26 mouse cellular contexts compared by ENCODE assay signal in the genomic region with DNA sequence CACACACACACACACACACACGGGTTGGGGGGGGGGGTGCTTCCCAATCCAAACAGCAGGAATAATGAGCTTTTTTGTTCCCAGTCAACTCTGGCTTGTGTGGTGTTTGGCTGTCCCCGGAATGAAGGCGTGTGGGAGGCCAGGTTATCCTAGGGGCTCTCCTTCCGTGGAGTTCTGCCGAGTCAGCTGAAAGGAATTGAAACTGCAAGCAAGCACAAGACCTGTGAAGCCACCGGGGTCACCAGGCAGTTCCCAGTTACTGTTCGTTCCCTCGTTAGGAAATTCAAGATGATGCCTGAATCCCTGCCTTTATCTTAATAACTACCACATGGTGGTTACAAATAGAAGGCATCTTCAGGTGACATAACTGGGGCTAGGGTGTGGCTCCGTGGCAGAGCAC. TPM values are rescaled to one million over a fixed set of nuclear protein-coding genes. Genes with fewer than 3 reads are reported as not detected.
DNase-seq lines count a peak whose midpoint lies in the region; ATAC-seq and TF ChIP-seq lines count a peak whose summit lies in the region.
"Had no signal": no experiment of that assay in that cellular context is flagged by ENCODE, and none has a peak within 500 bp of the region (broad histone marks: within the 10 kb centered on the region; RNA-seq: fewer than 3 reads in every experiment).

No protein-coding gene starts in this region.

- TF ChIP-seq RAD21 in MEL (IDR thresholded peaks at IDR 0.05; ENCODE audit: low read depth, low read length) = no peak

- peak; percentile 89 for DNase-seq in heart, adult 11 months
- DNase-seq in heart, adult 9 months (ENCODE audit: low spot score in 2 of 2) = no peak
- DNase-seq in layer of hippocampus, adult 2 months (ENCODE audit: low spot score in 2 of 2) = no peak
- DNase-seq in layer of hippocampus, adult 8-10 months (ENCODE audit: low spot score in 2 of 2) = no peak
- no peak for DNase-seq in MEL (ENCODE audit: low read depth, low spot score)
- DNase-seq in T-cell, adult 2 months (ENCODE audit: low spot score) = no peak
- DNase-seq: kidney, postnatal 14 days; layer of hippocampus, postnatal 36 days had no signal

- TF ChIP-seq CTCF in layer of hippocampus, adult 2 months (conservative IDR thresholded peaks at IDR 0.05) = no peak
- no peak for TF ChIP-seq CTCF in MEL (IDR thresholded peaks at IDR 0.05 in 2 of 3, conservative IDR thresholded peaks at IDR 0.05 in 1 of 3; ENCODE audit: control insufficient read depth in 1 of 3, insufficient read depth in 1 of 3, low read depth in 2 of 3, low read length in 3 of 3, poor library complexity in 1 of 3, severe bottlenecking in 1 of 3)
- TF ChIP-seq CTCF in intestine, postnatal 0 days (IDR thresholded peaks at IDR 0.05; ENCODE audit: low read depth) = no peak

- H3K27me3 ChIP-seq in MEL (ENCODE audit: control insufficient read depth in 1 of 2, insufficient read depth in 2 of 2, low read length in 2 of 2) = no peaks in the 10 kb centered on the region
- H3K27me3 ChIP-seq in intestine, postnatal 0 days (replicated peaks; ENCODE audit: control insufficient read depth, insufficient read depth, low read length) = peaks cover 4% of the 10 kb centered on the region; the same call in 1 of the 2 replicates

- TF ChIP-seq POLR2A in MEL (IDR thresholded peaks at IDR 0.05; ENCODE audit: control insufficient read depth in 1 of 2, insufficient read depth in 1 of 2, low read depth in 1 of 2, low read length in 2 of 2, poor library complexity in 1 of 2) = no peak

- peak overlapping the region; percentile 55; the same call in 1 of the 2 replicates for H3K4me2 ChIP-seq in intestine, postnatal 0 days (replicated peaks; ENCODE audit: low read depth)
- H3K4me2 ChIP-seq: heart, embryonic 11.5 days; midbrain, embryonic 12.5 days had no signal

- H3K9me3 ChIP-seq in MEL (replicated peaks; ENCODE audit: insufficient read depth, low read length) = no peaks in the 10 kb centered on the region
- no peaks in the 10 kb centered on the region for H3K9me3 ChIP-seq in intestine, postnatal 0 days (ENCODE audit: control insufficient read depth)
- H3K9me3 ChIP-seq: embryonic facial prominence, embryonic 13.5 days; forebrain, embryonic 10.5 days; hindbrain, embryonic 12.5 days; liver, embryonic 12.5 days; megakaryocyte, embryonic 14.5 days; midbrain, embryonic 12.5 days had no signal

- TF ChIP-seq EP300 in MEL (IDR thresholded peaks at IDR 0.05; ENCODE audit: low read depth in 1 of 2, low read length in 2 of 2) = no peak

- peak; percentile 33 for ATAC-seq in intestine, postnatal 0 days
- no peak for ATAC-seq in monocyte, adult 5-6 weeks (replicated peaks; ENCODE audit: insufficient number of reproducible peaks, low FRiP score, low TSS enrichment, poor library complexity, severe bottlenecking)
- ATAC-seq: liver, embryonic 12.5 days had no signal

- 38% methylated on average over 9 of the region's 9 CpGs for WGBS in intestine, postnatal 0 days

- H3K79me2 ChIP-seq in MEL (ENCODE audit: control insufficient read depth, insufficient read depth, low read length, poor library complexity) = no peaks in the 10 kb centered on the region; the same call in 1 of the 2 replicates

- H3K4me1 ChIP-seq in MEL (ENCODE audit: control insufficient read depth in 1 of 2, insufficient read depth in 2 of 2, low read length in 2 of 2) = peaks cover 6 to 17% of the 10 kb centered on the region in 2 experiments; a peak in 3 of 4 replicates
- H3K4me1 ChIP-seq in intestine, postnatal 0 days (replicated peaks; ENCODE audit: control insufficient read depth, insufficient read depth, low read length) = peaks cover 4% of the 10 kb centered on the region

- peak overlapping the region; percentile 51; the same call in 1 of the 2 replicates for H3K9ac ChIP-seq in MEL (ENCODE audit: control insufficient read depth, low read depth, low read length, poor library complexity, severe bottlenecking)
- no peak overlapping the region for H3K9ac ChIP-seq in intestine, postnatal 0 days (ENCODE audit: low read depth, low read length)
- H3K9ac ChIP-seq: embryonic facial prominence, embryonic 13.5 days; hindbrain, embryonic 12.5 days; liver, embryonic 12.5 days; liver, postnatal 0 days; midbrain, embryonic 12.5 days had no signal

- peak overlapping the region; percentile 23; the same call in 1 of the 2 replicates for H3K27ac ChIP-seq in layer of hippocampus, adult 2 months
- no peak overlapping the region for H3K27ac ChIP-seq in MEL (ENCODE audit: control insufficient read depth, low read depth, low read length)
- peak overlapping the region; percentile 3; the same call in 1 of the 2 replicates for H3K27ac ChIP-seq in intestine, postnatal 0 days (ENCODE audit: low read depth, low read length)
- H3K27ac ChIP-seq: hindbrain, embryonic 12.5 days; hindbrain, postnatal 0 days; liver, embryonic 12.5 days; midbrain, embryonic 12.5 days had no signal

- peaks cover 0 to 5% of the 10 kb centered on the region in 2 experiments; a peak in 2 of 4 replicates for H3K36me3 ChIP-seq in MEL (ENCODE audit: control insufficient read depth in 1 of 2, insufficient read depth in 2 of 2, low read length in 2 of 2)
- no peaks in the 10 kb centered on the region for H3K36me3 ChIP-seq in intestine, postnatal 0 days (ENCODE audit: control insufficient read depth, insufficient read depth)
- H3K36me3 ChIP-seq: embryonic facial prominence, embryonic 13.5 days; forebrain, embryonic 10.5 days; hindbrain, embryonic 12.5 days; liver, embryonic 12.5 days; midbrain, embryonic 12.5 days had no signal

- no peak overlapping the region for H3K4me3 ChIP-seq in layer of hippocampus, adult 2 months
- peak overlapping the region; percentile 43 to 74 for H3K4me3 ChIP-seq in MEL (ENCODE audit: control insufficient read depth in 1 of 2, insufficient read depth in 1 of 2, low read depth in 2 of 2, low read length in 2 of 2)
- no peak overlapping the region for H3K4me3 ChIP-seq in intestine, postnatal 0 days (ENCODE audit: low read depth, low read length)
- H3K4me3 ChIP-seq: embryonic facial prominence, embryonic 13.5 days; hindbrain, embryonic 12.5 days; liver, embryonic 12.5 days; midbrain, embryonic 12.5 days had no signal

TF ChIP-seq in MEL, 35 proteins besides CTCF, POLR2A, EP300 and RAD21:
- TF ChIP-seq MAX (IDR thresholded peaks at IDR 0.05; ENCODE audit: low read length) (peak; percentile 50; the same call in 1 of the 2 replicates), MEF2A (IDR thresholded peaks at IDR 0.05; ENCODE audit: extremely low read depth, insufficient replicate concordance, low read depth, low read length, poor library complexity, severe bottlenecking) (no peak), MAFK (IDR thresholded peaks at IDR 0.05; ENCODE audit: borderline replicate concordance, low read depth, low read length) (peak; percentile 56; the same call in 1 of the 2 replicates)

RNA-seq across cellular contexts. Expression of a gene that starts 7.4 kb away (rescaled TPM):
- 10 to 100 TPM; 77.5 to 78.6 TPM for total RNA-seq in layer of hippocampus, adult 2 months (2021)
- total RNA-seq in layer of hippocampus, adult 8-10 months (2022) = 10 to 100 TPM; 65.6 to 77.6 (median 69.9) TPM
- 15.5 and 15.8 TPM in 2 replicates for total RNA-seq in MEL (2012; rRNA removed)
- 100 to 1,000 TPM in 1 of 2 experiments, 10 to 100 TPM in 1; 35.9 to 123 TPM for polyA plus RNA-seq in MEL (2012; ENCODE audit: insufficient read depth in 1 of 2, insufficient read length in 2 of 2, low read depth in 1 of 2, low replicate concordance in 2 of 2, missing spikeins in 1 of 2)
- polyA plus RNA-seq in intestine, postnatal 0 days (2015; fragmentation: Nextera tagmentation; extraction: Ambion mirVana) = 14.5 and 15.4 TPM in 2 replicates
- total RNA-seq in monocyte, adult 5-6 weeks (2017) = 0.32 TPM in 1 of 3 replicates, not detected in the others
- total RNA-seq: granulocyte monocyte progenitor cell, adult 5-6 weeks had no signal

RNA-seq across cellular contexts. Expression of a gene that starts 7.6 kb away (rescaled TPM):
- 1,000 to 10,000 TPM; 2,418 to 2,601 TPM for total RNA-seq in layer of hippocampus, adult 2 months (2021)
- 1,000 to 10,000 TPM; 1,891 to 2,020 (median 1,922) TPM for total RNA-seq in layer of hippocampus, adult 8-10 months (2022)
- total RNA-seq in MEL (2012; rRNA removed) = 0.39 and 0.59 TPM in 2 replicates
- polyA plus RNA-seq in MEL (2012; ENCODE audit: insufficient read depth in 1 of 2, insufficient read length in 2 of 2, low read depth in 1 of 2, low replicate concordance in 2 of 2, missing spikeins in 1 of 2) = 1 to 10 TPM in 1 of 2 experiments, not detected in 1; 1.1 TPM
- 3.9 and 4.6 TPM in 2 replicates for polyA plus RNA-seq in intestine, postnatal 0 days (2015; fragmentation: Nextera tagmentation; extraction: Ambion mirVana)
- not detected in 3 replicates for total RNA-seq in monocyte, adult 5-6 weeks (2017)
- total RNA-seq: gastrocnemius, adult 8-10 months; granulocyte monocyte progenitor cell, adult 5-6 weeks; heart, postnatal 36 days had no signal

RNA-seq across cellular contexts. Expression of a gene that starts 24.0 kb away (rescaled TPM):
- not detected for total RNA-seq in layer of hippocampus, adult 2 months (2021)
- total RNA-seq in layer of hippocampus, adult 8-10 months (2022) = not detected
- not detected in 2 replicates for total RNA-seq in MEL (2012; rRNA removed)
- not detected for polyA plus RNA-seq in MEL (2012; ENCODE audit: insufficient read depth in 1 of 2, insufficient read length in 2 of 2, low read depth in 1 of 2, low replicate concordance in 2 of 2, missing spikeins in 1 of 2)
- 363 and 366 TPM in 2 replicates for polyA plus RNA-seq in intestine, postnatal 0 days (2015; fragmentation: Nextera tagmentation; extraction: Ambion mirVana)
- total RNA-seq in monocyte, adult 5-6 weeks (2017) = not detected in 3 replicates
- total RNA-seq: adrenal gland, postnatal 10 days; gastrocnemius, adult 8-10 months; granulocyte monocyte progenitor cell, adult 5-6 weeks; heart, postnatal 36 days; hindbrain, postnatal 0 days; layer of hippocampus, postnatal 36 days; left cerebral cortex, postnatal 4 days had no signal
- polyA plus RNA-seq: forebrain, embryonic 16.5 days; midbrain, postnatal 0 days had no signal

Comparison
In these comparisons a context has a peak if more than half of its experiments do, and no peak if none do; other contexts are left out.
1. H3K4me3 ChIP-seq: peak in MEL (2 of 2); none in layer of hippocampus, adult 2 months (single experiment) and intestine, postnatal 0 days (single experiment).
2. RNA of a gene that starts 7.4 kb away (total RNA-seq): 77.5 to 78.6 TPM in layer of hippocampus, adult 2 months, 65.6 to 77.6 TPM in layer of hippocampus, adult 8-10 months and 15.5 to 15.8 TPM in MEL; 0.32 TPM in monocyte, adult 5-6 weeks; every median in the first group is over 10 times any median in the second.
3. RNA of a gene that starts 7.6 kb away (total RNA-seq): 2,418 to 2,601 TPM in layer of hippocampus, adult 2 months and 1,891 to 2,020 TPM in layer of hippocampus, adult 8-10 months; 0.39 to 0.59 TPM in MEL and not detected in monocyte, adult 5-6 weeks; every median in the first group is over 1,000 times any median in the second.